In genomic region chr3:117359686-117360521, GRCm38 (mm10) we compare ENCODE assay signal across 8 mouse cellular contexts. TPM values are rescaled to one million over a fixed set of nuclear protein-coding genes. Genes with fewer than 3 reads are reported as not detected.
DNase-seq lines count a peak whose midpoint lies in the region; ATAC-seq and TF ChIP-seq lines count a peak whose summit lies in the region.

No protein-coding gene starts in this region.

- peaks cover 9% of the 10 kb centered on the region for H3K27me3 ChIP-seq in heart, embryonic 13.5 days (replicated peaks)
- H3K27me3 ChIP-seq in kidney, postnatal 0 days (ENCODE audit: insufficient read depth, low read length) = no peaks in the 10 kb centered on the region
- H3K27me3 ChIP-seq in liver, adult 2 months (ENCODE audit: control insufficient read depth, insufficient read depth, low read length) = peaks cover 6% of the 10 kb centered on the region
- no peaks in the 10 kb centered on the region for H3K27me3 ChIP-seq in neural tube, embryonic 14.5 days (ENCODE audit: control insufficient read depth, insufficient read depth, low read length)

- H3K9me3 ChIP-seq in heart, embryonic 13.5 days = no peaks in the 10 kb centered on the region
- no peaks in the 10 kb centered on the region for H3K9me3 ChIP-seq in kidney, postnatal 0 days (replicated peaks; ENCODE audit: low read length)
- H3K9me3 ChIP-seq in neural tube, embryonic 14.5 days (ENCODE audit: control insufficient read depth, low read length) = no peaks in the 10 kb centered on the region

- 2% methylated on average over 45 of the region's 46 CpGs for WGBS in heart, embryonic 13.5 days
- 2% methylated on average over 46 of the region's 46 CpGs for WGBS in kidney, postnatal 0 days
- WGBS in liver, adult 2 months = 3% methylated on average over 46 of the region's 46 CpGs
- WGBS in neural tube, embryonic 14.5 days = 2% methylated on average over 45 of the region's 46 CpGs

- peak; percentile 7 for DNase-seq in urinary bladder, postnatal 14 days (ENCODE audit: low spot score)
- no peak for DNase-seq in urinary bladder, postnatal 10 days (ENCODE audit: low spot score)
- DNase-seq in embryo, embryonic 11.5 days (ENCODE audit: low read depth, low spot score) = peak; percentile 20
- DNase-seq in kidney, postnatal 0 days (ENCODE audit: low spot score) = peak; percentile 25
- DNase-seq in liver, adult 2 months (ENCODE audit: extremely low read depth, low read depth, low spot score) = peak; percentile 37

- TF ChIP-seq POLR2A in liver, adult 2 months (IDR thresholded peaks at IDR 0.05; ENCODE audit: extremely low read depth, insufficient read depth, low read length) = no peak

- peak overlapping the region; percentile 76 for H3K9ac ChIP-seq in heart, embryonic 13.5 days
- peak overlapping the region; percentile 31; the same call in 1 of the 2 replicates for H3K9ac ChIP-seq in kidney, postnatal 0 days (ENCODE audit: low read depth, low read length)
- H3K9ac ChIP-seq in liver, adult 2 months (ENCODE audit: low read depth, low read length) = no peak overlapping the region
- peak overlapping the region; percentile 61 for H3K9ac ChIP-seq in neural tube, embryonic 14.5 days (replicated peaks; ENCODE audit: low read depth, low read length)

- H3K27ac ChIP-seq in heart, embryonic 13.5 days (replicated peaks) = no peak overlapping the region
- peak overlapping the region; percentile 73 for H3K27ac ChIP-seq in kidney, postnatal 0 days
- H3K27ac ChIP-seq in liver, adult 2 months (replicated peaks; ENCODE audit: insufficient read depth, low read depth, low read length) = no peak overlapping the region
- H3K27ac ChIP-seq in neural tube, embryonic 14.5 days (ENCODE audit: low read depth, low read length) = peak overlapping the region; percentile 39

- H3K4me2 ChIP-seq in heart, embryonic 13.5 days = peak overlapping the region; percentile 89
- H3K4me2 ChIP-seq in kidney, postnatal 0 days (ENCODE audit: low read length) = peak overlapping the region; percentile 73
- H3K4me2 ChIP-seq in neural tube, embryonic 14.5 days (ENCODE audit: low read depth, low read length) = peak overlapping the region; percentile 72

- TF ChIP-seq CTCF in kidney, postnatal 0 days (IDR thresholded peaks at IDR 0.05; ENCODE audit: low read depth) = no peak
- TF ChIP-seq CTCF in liver, adult 2 months (IDR thresholded peaks at IDR 0.05; ENCODE audit: low read depth, low read length) = no peak

- peaks cover 13% of the 10 kb centered on the region for H3K4me1 ChIP-seq in heart, embryonic 13.5 days
- no peaks in the 10 kb centered on the region for H3K4me1 ChIP-seq in kidney, postnatal 0 days (replicated peaks; ENCODE audit: insufficient read depth, low read length)
- H3K4me1 ChIP-seq in liver, adult 2 months (ENCODE audit: control insufficient read depth, insufficient read depth, low read length) = no peaks in the 10 kb centered on the region; the same call in 1 of the 2 replicates
- no peaks in the 10 kb centered on the region for H3K4me1 ChIP-seq in neural tube, embryonic 14.5 days (ENCODE audit: control insufficient read depth, insufficient read depth, low read length)

- peak; percentile 54 for ATAC-seq in heart, embryonic 13.5 days (ENCODE audit: extremely low read depth, insufficient number of reproducible peaks, low FRiP score, low TSS enrichment)
- peak; percentile 85 for ATAC-seq in kidney, postnatal 0 days (replicated peaks; ENCODE audit: low FRiP score, low read depth)
- ATAC-seq in neural tube, embryonic 14.5 days (ENCODE audit: low read depth) = peak; percentile 93
- ATAC-seq in erythroblast, adult 5-6 weeks (replicated peaks; ENCODE audit: low FRiP score, poor library complexity, severe bottlenecking) = no peak

- no peaks in the 10 kb centered on the region for H3K79me2 ChIP-seq in liver, adult 2 months (ENCODE audit: control insufficient read depth, insufficient read depth, low read length)

- no peaks in the 10 kb centered on the region for H3K36me3 ChIP-seq in heart, embryonic 13.5 days
- H3K36me3 ChIP-seq in kidney, postnatal 0 days (ENCODE audit: insufficient read depth, low read length) = no peaks in the 10 kb centered on the region
- H3K36me3 ChIP-seq in liver, adult 2 months (ENCODE audit: control insufficient read depth, insufficient read depth, low read length) = no peaks in the 10 kb centered on the region
- H3K36me3 ChIP-seq in neural tube, embryonic 14.5 days (ENCODE audit: control insufficient read depth, insufficient read depth, low read length) = no peaks in the 10 kb centered on the region

- H3K4me3 ChIP-seq in heart, embryonic 13.5 days = peak overlapping the region; percentile 62
- peak overlapping the region; percentile 37 for H3K4me3 ChIP-seq in kidney, postnatal 0 days (replicated peaks; ENCODE audit: low read depth, low read length)
- H3K4me3 ChIP-seq in liver, adult 2 months (ENCODE audit: insufficient read depth, low read depth, low read length) = peak overlapping the region; percentile 12; the same call in 1 of the 2 replicates
- H3K4me3 ChIP-seq in neural tube, embryonic 14.5 days (ENCODE audit: low read depth, low read length) = peak overlapping the region; percentile 63

RNA-seq across cellular contexts. Expression of gene Plppr4, which starts 0.8 kb away (rescaled TPM):
- 0.68 and 0.79 TPM in 2 replicates for polyA plus RNA-seq in heart, embryonic 13.5 days (2015; fragmentation: Nextera tagmentation; extraction: Ambion mirVana)
- 1.2 TPM in 2 replicates for polyA plus RNA-seq in kidney, postnatal 0 days (2015; fragmentation: Nextera tagmentation; extraction: Ambion mirVana)
- under 0.01 TPM in 1 of 2 replicates, not detected in the other for total RNA-seq in liver, adult 2 months (2014; rRNA removed)
- polyA plus RNA-seq in liver, adult 2 months (2012; rRNA removed) = not detected in 2 replicates
- polyA plus RNA-seq in neural tube, embryonic 14.5 days (2014; fragmentation: Nextera tagmentation; extraction: Ambion mirVana) = 12.5 and 19.2 TPM in 2 replicates
- total RNA-seq in erythroblast, adult 5-6 weeks (2015; ENCODE audit: low replicate concordance) = not detected in 2 replicates
- not detected in 2 replicates for total RNA-seq in erythroblast, adult 5-6 weeks (2017; ENCODE audit: low replicate concordance)

Comparison
In these comparisons a context has a peak if more than half of its experiments do, and no peak if none do; other contexts are left out.
1. H3K27ac ChIP-seq: peak in kidney, postnatal 0 days (single experiment) and neural tube, embryonic 14.5 days (single experiment); none in heart, embryonic 13.5 days (single experiment) and liver, adult 2 months (single experiment).
2. H3K4me3 ChIP-seq: peak in every context shown above with its lines; median percentile 63 in neural tube, embryonic 14.5 days; 62 in heart, embryonic 13.5 days; 37 in kidney, postnatal 0 days; 12 in liver, adult 2 months.
3. Peak in every context shown above with its lines, with median percentiles within 50 percentile points of each other: H3K4me2 ChIP-seq.